Mouse (Mus musculus) MEL (cell line): ENCODE measurements around the gene Chchd4.
A peak's percentile ranks its signal among the peaks of the same experiment; 100 is the strongest.

Experiments
- CTCF ChIP-seq, 3 experiments: IDR thresholded peaks in 2 of 3; conservative IDR thresholded peaks in 1 of 3; 2 replicates each; pipeline ENCODE4 v1.5.1; 2011 to 2012; ENCODE audit warnings: low read length in 3 of 3, low read depth in 2 of 3, mild to moderate bottlenecking in 2 of 3, improper control_type of control experiment in 1 of 3, inconsistent platforms in 1 of 3, mixed read lengths in 1 of 3, moderate library complexity in 1 of 3; ENCODE audit not compliant: control insufficient read depth in 1 of 3, insufficient read depth in 1 of 3, poor library complexity in 1 of 3, severe bottlenecking in 1 of 3
- E2F4 ChIP-seq: IDR thresholded peaks from 2 replicates; pipeline ENCODE4 v1.6.1; 2011; ENCODE audit warnings: low read depth, low read length, improper control_type of control experiment, borderline replicate concordance
- EP300 ChIP-seq, 2 experiments: IDR thresholded peaks; 2 replicates each; pipeline ENCODE4 v1.6.1; 2011; ENCODE audit warnings: improper control_type of control experiment in 2 of 2, low read length in 2 of 2, low read depth in 1 of 2, mild to moderate bottlenecking in 1 of 2
- HCFC1 ChIP-seq: IDR thresholded peaks from 2 replicates; pipeline ENCODE4 v1.6.1; 2012; ENCODE audit warnings: low read depth, mild to moderate bottlenecking, inconsistent platforms, low read length, improper control_type of control experiment, moderate library complexity
- MAX ChIP-seq: IDR thresholded peaks from 2 replicates; pipeline ENCODE4 v1.6.1; 2011; ENCODE audit warnings: low read length, improper control_type of control experiment
- POLR2A ChIP-seq, 2 experiments: IDR thresholded peaks; 2 replicates each; pipeline ENCODE4 v1.6.1; 2011 to 2012; ENCODE audit warnings: low read length in 2 of 2, mild to moderate bottlenecking in 2 of 2, control low read depth in 1 of 2, improper control_type of control experiment in 1 of 2, low read depth in 1 of 2, moderate library complexity in 1 of 2; ENCODE audit not compliant: control insufficient read depth in 1 of 2, insufficient read depth in 1 of 2, poor library complexity in 1 of 2
- POLR2AphosphoS2 ChIP-seq: IDR thresholded peaks from 2 replicates; pipeline ENCODE4 v1.6.1; 2011; ENCODE audit warnings: low read length, improper control_type of control experiment
- RAD21 ChIP-seq: IDR thresholded peaks from 2 replicates; pipeline ENCODE4 v1.6.1; 2011; ENCODE audit warnings: mild to moderate bottlenecking, low read depth, low read length, improper control_type of control experiment
- TBP ChIP-seq: IDR thresholded peaks from 2 replicates; pipeline ENCODE4 v1.8.0; 2011; ENCODE audit warnings: low read depth, low read length, improper control_type of control experiment
- ZC3H11A ChIP-seq: IDR thresholded peaks from 2 replicates; pipeline ENCODE4 v1.6.1; 2012; ENCODE audit warnings: low read depth, mild to moderate bottlenecking, inconsistent platforms, low read length, improper control_type of control experiment
- ZKSCAN1 ChIP-seq: IDR thresholded peaks from 2 replicates; pipeline ENCODE4 v1.6.1; 2012; ENCODE audit warnings: low read depth, mild to moderate bottlenecking, inconsistent platforms, low read length, improper control_type of control experiment, moderate library complexity
- ZMIZ1 ChIP-seq: IDR thresholded peaks from 2 replicates; pipeline ENCODE4 v1.6.1; 2012; ENCODE audit warnings: low read depth, mild to moderate bottlenecking, inconsistent platforms, low read length, improper control_type of control experiment, moderate library complexity
- ZNF384 ChIP-seq: IDR thresholded peaks from 2 replicates; pipeline ENCODE4 v1.6.1; 2012; ENCODE audit warnings: low read depth, mild to moderate bottlenecking, inconsistent platforms, low read length, improper control_type of control experiment

DNA sequence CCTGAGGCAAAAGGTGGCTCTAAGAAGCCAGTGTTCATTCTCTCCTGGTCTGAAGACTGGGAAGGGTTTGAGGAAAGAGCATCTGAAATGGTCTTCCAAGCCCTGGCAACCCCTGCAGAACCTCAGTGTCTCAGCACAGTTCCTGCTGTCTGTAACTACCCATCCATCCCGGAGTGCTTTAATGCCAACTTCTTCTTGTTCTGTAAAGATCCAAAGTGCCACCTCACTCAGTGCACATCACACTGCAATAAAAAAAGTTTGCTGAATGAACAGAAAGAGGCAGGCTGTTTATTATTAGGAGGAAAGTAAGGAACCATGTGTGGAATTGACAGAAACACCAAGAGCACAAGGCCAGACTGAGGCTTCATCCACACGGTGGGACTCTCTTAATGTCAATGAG is 2.6 kb downstream of the Chchd4 start:
- TF ChIP-seq POLR2A (IDR thresholded peaks at IDR 0.05; ENCODE audit: control insufficient read depth in 1 of 2, insufficient read depth in 1 of 2, low read depth in 1 of 2, low read length in 2 of 2, poor library complexity in 1 of 2) (no peak; a peak in 1 of 4 replicates), ZNF384 (no peak), CTCF (IDR thresholded peaks at IDR 0.05 in 2 of 3, conservative IDR thresholded peaks at IDR 0.05 in 1 of 3; ENCODE audit: control insufficient read depth in 1 of 3, insufficient read depth in 1 of 3, low read depth in 2 of 3, low read length in 3 of 3, poor library complexity in 1 of 3, severe bottlenecking in 1 of 3) (no peak), E2F4 (no peak), MAX (no peak), HCFC1 (no peak), ZKSCAN1 (no peak), ZC3H11A (no peak), EP300 (IDR thresholded peaks at IDR 0.05; ENCODE audit: low read depth in 1 of 2, low read length in 2 of 2) (no peak), ZMIZ1 (no peak), POLR2AphosphoS2 (peak; percentile 58; the same call in 1 of the 2 replicates), TBP (no peak), RAD21 (no peak)
